Mouse (Mus musculus) spleen, postnatal 14 days (tissue): ENCODE results near the gene Etnk2.
A peak's percentile ranks its signal among the peaks of the same experiment; 100 is the strongest.

Source experiments
- DNase-seq, 2 experiments: peaks; one replicate each; pipeline ENCODE4 v3.0.0; 2021 to 2022; ENCODE audit warnings: low spot score in 2 of 2

The Etnk2 gene

DNA sequence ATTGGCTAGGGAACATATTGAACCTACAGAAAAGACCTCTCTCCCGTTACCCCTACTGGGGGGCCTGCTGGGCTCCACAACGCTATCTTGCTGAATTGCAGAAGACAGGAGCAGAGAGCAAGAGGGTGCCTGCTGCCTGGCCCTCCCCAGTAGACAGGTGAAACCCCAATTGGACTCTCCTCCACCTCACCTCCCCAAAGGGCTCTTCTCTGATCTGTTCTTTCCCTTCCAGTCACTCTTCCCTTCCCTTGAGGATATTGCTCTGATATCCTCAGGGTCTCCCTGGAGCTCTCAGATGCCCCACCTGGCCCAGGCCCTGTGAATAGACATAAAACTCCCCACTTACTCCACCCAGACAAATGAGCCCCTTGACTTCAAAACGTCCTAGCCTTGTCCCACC lies 53.7 kb downstream of the Etnk2 start:
- DNase-seq: no peak

GRCm38 (mm10) chr1:133417539-133417938 lies 54.2 kb downstream of the Etnk2 start:
- no peak for DNase-seq

- peak; percentile 46 to 66 for DNase-seq
Measured at GRCm38 (mm10) chr1:133418164-133418800, 54.9 kb downstream of the Etnk2 start.

DNA sequence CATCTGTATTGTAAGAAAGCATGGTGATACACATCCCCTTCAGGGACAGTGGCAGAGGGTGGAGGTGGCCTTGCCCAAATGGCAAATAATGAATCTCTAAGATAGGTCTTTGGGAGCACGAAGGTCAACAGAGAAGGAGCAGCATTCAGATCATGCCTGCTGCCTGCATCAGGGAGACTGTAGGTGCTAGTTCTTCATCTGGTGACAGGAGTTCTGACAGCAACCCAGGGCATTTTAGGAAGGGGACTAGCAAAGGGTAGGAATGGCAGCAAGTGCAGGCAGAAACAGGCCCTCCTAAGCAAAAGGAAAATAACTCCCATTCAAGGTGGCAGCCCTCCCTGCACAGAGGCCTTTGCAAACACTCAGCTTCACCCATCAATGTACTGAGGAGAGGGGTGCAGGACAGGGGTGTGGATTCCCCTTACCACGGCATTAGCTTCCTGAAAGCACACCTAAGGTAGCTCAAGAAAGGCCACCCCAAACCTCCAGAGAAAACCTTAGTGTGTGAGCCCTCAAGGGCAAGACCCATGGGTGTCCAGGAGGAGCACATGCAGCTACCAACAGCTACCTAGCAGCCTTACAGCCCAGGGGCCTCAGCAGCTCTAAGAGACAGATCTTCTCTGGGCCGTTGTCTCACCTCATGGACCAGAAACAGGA lies 55.9 kb downstream of the Etnk2 start:
- DNase-seq: no peak

DNA sequence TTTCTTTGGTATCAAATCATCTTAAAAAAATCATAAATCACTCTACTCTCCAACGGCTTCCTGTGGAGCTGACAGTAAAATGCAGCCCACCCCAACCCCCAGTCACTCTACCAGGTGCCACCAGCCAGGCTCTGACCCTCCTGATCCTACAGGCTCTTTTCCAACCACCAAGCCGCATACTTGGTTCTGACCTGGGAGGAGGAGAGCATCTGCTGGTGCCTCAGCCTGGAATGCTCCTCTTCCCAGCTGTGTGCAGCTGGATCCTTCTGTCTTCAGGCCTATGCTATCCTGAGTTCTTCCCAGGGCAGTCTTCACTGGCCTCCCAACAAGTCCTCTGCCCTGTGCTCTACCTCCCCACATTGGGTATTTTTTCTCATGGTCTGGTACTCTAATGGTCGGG lies 57.1 kb downstream of the Etnk2 start:
- no peak for DNase-seq

DNA sequence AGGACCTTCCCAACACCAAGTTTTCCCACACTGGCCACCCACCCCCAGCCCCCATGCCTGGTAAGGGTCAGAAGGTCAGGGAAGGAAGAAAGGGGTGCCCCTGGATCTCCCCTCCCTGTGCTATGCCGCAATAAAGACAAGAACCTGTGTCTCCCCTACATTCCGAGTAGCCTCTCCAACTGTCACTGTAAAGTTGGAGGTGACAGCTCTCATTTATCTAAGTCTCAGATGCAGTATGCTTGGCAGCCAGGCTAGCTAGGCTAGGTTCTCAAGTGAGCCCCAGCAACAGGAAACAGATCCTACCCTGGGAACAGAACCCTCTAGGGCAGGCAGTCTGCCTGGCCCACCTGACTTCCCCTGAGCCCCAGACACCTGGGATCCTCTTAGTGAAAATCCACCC lies 57.7 kb downstream of the Etnk2 start:
- DNase-seq: no peak

DNA sequence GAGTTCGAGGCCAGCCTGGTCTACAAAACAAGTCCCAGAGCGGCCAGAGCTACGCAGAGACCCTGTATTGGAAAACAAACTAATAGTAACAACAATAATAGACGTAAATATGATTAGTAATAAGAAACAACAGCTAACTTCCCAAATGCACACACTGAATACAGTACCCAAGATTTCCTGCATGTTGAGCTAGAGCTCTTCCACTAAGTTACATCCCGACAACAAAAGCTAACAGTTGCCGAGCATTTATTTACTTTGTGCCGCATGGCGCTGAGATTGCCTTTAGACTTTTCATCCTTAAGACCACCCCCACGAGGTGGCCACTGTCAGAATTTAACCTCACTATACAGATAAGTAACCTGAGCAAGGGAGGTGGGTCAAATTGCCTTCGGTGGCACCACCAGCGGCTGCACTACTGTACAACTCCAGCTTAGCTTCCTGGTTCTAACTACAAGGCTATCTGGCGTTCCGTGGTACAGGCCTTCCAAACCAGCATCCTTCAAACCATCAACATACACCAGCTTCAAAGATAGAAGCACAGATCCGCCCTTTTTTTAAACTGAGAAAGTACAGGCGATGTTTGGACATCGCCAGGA lies 58.7 kb downstream of the Etnk2 start:
- no peak for DNase-seq

- DNase-seq: no peak
Measured at GRCm38 (mm10) chr1:133422615-133423161, 59.3 kb downstream of the Etnk2 start.

- DNase-seq: no peak
Measured at GRCm38 (mm10) chr1:133423166-133423542, 59.8 kb downstream of the Etnk2 start.

DNA sequence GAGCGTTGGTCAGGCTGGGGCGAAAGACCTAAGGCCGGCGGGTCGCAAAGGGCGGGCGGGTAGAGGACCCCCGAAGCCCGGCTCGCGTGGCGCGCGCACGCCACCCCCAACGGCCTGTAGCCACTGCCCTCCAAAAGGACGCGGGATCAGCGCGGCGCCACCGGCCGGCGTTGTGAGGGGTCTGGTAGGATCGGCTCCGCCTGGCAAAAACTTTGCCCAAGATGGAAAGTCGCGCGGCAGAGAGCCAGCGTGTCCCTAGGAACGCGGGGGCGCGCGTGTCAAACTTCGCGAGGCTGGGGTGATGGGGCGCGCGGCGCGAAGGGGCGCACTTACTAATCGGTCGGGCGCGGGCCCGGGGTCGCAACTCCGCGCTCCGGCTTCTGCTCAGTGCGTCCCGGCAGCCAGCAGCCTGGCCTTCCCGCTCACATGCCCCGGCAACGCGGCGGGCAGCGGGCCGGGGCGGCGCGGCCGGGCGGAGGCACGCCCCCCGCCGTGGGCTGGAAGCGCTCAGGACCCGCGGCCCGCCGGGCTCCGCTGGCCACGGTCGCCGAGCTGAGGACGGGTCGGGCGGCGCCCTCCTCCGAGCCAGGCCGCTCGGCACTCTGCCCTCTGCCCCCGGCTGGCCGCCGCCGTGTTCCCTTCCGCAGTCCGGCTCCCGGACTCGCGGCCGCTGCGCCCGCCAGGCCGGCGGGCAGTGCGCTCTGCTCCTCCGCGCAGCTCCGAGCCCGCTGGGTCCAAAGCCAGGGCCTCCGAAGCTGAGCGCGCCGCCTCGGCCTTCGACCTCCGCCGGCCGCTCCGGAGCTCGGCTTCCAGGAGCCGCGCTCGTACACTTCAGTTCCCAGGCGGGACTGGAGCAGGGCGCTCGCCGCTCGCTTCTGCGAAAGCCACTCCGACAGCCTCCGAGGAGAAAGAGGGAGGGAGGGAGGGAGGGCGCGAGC lies 60.4 kb downstream of the Etnk2 start, which contains the start of gene Sox13:
Sox13 (minus strand) TSS at position 835 of the 938 bp plus-strand sequence.
- no peak for DNase-seq

GRCm38 (mm10) chr1:133424547-133425140 lies 61.3 kb downstream of the Etnk2 start:
- no peak for DNase-seq
